Mouse (Mus musculus) lung, adult 2 months (tissue): ENCODE data around the gene Xpot.

Source experiments
- CTCF ChIP-seq: fragments of 200-500 bp; IDR thresholded peaks from 2 replicates; pipeline ENCODE4 v1.5.1; 2011; ENCODE audit warnings: mild to moderate bottlenecking, low read length, control low read depth; ENCODE audit not compliant: insufficient read depth
- POLR2A ChIP-seq: fragments of 200-500 bp; IDR thresholded peaks from 2 replicates; pipeline ENCODE4 v1.6.1; 2011; ENCODE audit warnings: low read depth, mild to moderate bottlenecking, control low read depth, low read length, borderline replicate concordance; ENCODE audit errors: extremely low read depth

DNA sequence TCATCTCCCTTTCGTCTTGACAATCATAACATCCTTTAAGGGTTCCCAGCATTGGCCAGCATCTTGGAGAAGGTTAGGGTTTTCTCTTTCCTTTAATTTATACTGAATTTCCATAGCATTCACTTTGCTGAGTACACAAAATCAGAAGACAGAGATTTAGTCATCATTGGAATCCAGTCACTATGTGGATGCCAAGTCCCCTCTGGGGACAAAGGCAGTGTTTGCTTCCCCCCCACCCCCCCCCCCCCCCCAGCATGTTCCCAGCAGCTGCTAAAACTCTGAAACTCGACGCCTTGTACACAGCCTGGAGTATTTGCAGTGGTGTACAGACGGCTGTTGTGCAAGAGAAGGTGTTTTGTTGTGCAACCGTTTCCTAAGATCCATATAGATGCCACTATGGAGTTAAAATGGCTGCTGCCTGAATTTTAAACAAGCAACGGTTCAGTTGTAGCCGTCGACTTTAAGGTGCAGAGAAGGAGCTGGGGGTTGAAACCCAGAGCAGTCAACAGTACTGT, 39.6 kb upstream of the Xpot start:
- no peak for TF ChIP-seq POLR2A
- no peak for TF ChIP-seq CTCF
